Comparison of ENCODE assay signal across 13 mouse cellular contexts in the genomic region with DNA sequence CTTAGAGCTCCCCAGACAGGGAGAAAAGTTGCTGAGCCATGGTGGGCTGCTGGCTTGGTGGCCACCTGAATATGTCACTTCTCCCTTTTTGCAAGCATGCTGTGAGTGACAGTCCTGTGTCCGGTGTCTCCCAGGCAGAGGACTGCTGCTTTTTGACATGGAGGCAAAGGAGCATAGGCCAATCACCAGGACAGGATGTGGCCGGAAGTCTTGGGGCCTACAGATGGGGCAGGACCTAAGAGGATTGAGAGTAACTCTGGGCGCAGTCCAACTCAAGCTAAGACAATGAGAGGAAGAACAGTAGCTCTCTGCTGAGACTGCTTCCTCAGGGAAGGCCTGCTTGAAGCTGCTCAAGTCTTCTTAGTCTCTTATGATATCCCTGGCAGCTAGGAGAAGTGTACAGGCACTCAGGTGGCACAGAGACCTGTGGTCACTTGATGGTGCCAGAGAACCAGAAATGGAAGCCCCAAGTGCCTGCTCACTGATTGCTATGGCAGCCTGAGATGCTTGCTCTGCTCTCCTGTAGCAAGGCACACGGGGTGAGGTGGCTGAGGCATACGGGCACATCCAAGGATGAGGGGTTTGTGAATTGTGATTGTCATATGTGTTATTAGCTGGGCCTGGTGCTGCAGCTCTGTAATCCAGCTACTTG. TPM values are rescaled to one million over a fixed set of nuclear protein-coding genes. Genes with fewer than 3 reads are reported as not detected.
DNase-seq lines count a peak whose midpoint lies in the region; ATAC-seq and TF ChIP-seq lines count a peak whose summit lies in the region.
"Had no signal": no experiment of that assay in that cellular context is flagged by ENCODE, and none has a peak within 500 bp of the region (broad histone marks: within the 10 kb centered on the region; RNA-seq: fewer than 3 reads in every experiment).

No protein-coding gene starts in this region.

- no peaks in the 10 kb centered on the region for H3K27me3 ChIP-seq in heart, adult 2 months (ENCODE audit: control insufficient read depth, insufficient read depth, low read length)
- H3K27me3 ChIP-seq in lung, embryonic 14.5 days (ENCODE audit: insufficient read depth, low read length), result no peaks in the 10 kb centered on the region
- H3K27me3 ChIP-seq in midbrain, embryonic 15.5 days (replicated peaks), result no peaks in the 10 kb centered on the region
- H3K27me3 ChIP-seq: Patski had no signal

- no peaks in the 10 kb centered on the region for H3K9me3 ChIP-seq in lung, embryonic 14.5 days (ENCODE audit: low read depth, low read length)
- H3K9me3 ChIP-seq in midbrain, embryonic 15.5 days, result no peaks in the 10 kb centered on the region

- no peaks in the 10 kb centered on the region for H3K36me3 ChIP-seq in heart, adult 2 months (ENCODE audit: control insufficient read depth, insufficient read depth, low read length)
- H3K36me3 ChIP-seq in lung, embryonic 14.5 days (ENCODE audit: insufficient read depth), result no peaks in the 10 kb centered on the region
- H3K36me3 ChIP-seq in midbrain, embryonic 15.5 days (replicated peaks), result 0 out of 2 replicates have a peak, but pooled peaks cover 3% of the 10 kb centered on the region

- peaks cover 3% of the 10 kb centered on the region for H3K4me1 ChIP-seq in heart, adult 2 months (ENCODE audit: control insufficient read depth, insufficient read depth, low read length)
- no peaks in the 10 kb centered on the region for H3K4me1 ChIP-seq in lung, embryonic 14.5 days (ENCODE audit: insufficient read depth)
- no peaks in the 10 kb centered on the region for H3K4me1 ChIP-seq in midbrain, embryonic 15.5 days

- ATAC-seq in lung, embryonic 14.5 days (ENCODE audit: insufficient read depth), result no peak
- ATAC-seq in midbrain, embryonic 15.5 days (replicated peaks), result no peak
- ATAC-seq: forebrain, embryonic 16.5 days; Patski had no signal

- 60% methylated on average over 5 of the region's 5 CpGs for WGBS in heart, adult 2 months
- WGBS in lung, embryonic 14.5 days, result 74% methylated on average over 5 of the region's 5 CpGs
- WGBS in midbrain, embryonic 15.5 days, result 80% methylated on average over 5 of the region's 5 CpGs

- H3K9ac ChIP-seq in heart, adult 2 months (ENCODE audit: low read depth, low read length), result no peak overlapping the region
- no peak overlapping the region for H3K9ac ChIP-seq in lung, embryonic 14.5 days
- no peak overlapping the region for H3K9ac ChIP-seq in midbrain, embryonic 15.5 days

- intact Hi-C loops in heart, adult 2 months (cut with DNase I), result loop anchor here (5.0 kb wide), 1 partner anchor 66 kb away; no protein-coding TSS in a partner anchor
- intact Hi-C loops in heart, postnatal 25 days (cut with DNase I), result no loop called here
- intact Hi-C loops in heart, postnatal 10 days (cut with DNase I), result no loop called here

- DNase-seq in heart, adult 2 months, result peak in 1 of 2 experiments; percentile 30
- no peak for DNase-seq in heart, postnatal 25 days (ENCODE audit: low spot score)
- peak; percentile 46 for DNase-seq in lung, embryonic 14.5 days
- DNase-seq in lung, adult 18-20 months, result no peak
- DNase-seq in heart, postnatal 10 days, result peak; percentile 23 to 27
- no peak for DNase-seq in urinary bladder, postnatal 4 days (ENCODE audit: low spot score in 2 of 2)
- no peak for DNase-seq in urinary bladder, postnatal 36 days (ENCODE audit: low spot score in 2 of 2)
- DNase-seq: adrenal gland, postnatal 14 days; cerebellum, adult 8-10 months; spleen, adult 18-20 months had no signal

- 0 out of 2 replicates have a peak, but pooled peaks have one; percentile 18 for TF ChIP-seq CTCF in heart, adult 2 months (IDR thresholded peaks at IDR 0.05)
- no peak for TF ChIP-seq CTCF in lung, embryonic 14.5 days (IDR thresholded peaks at IDR 0.05; ENCODE audit: low read depth)

- 0 out of 2 replicates have a peak, but pooled peaks have one; percentile 37 for TF ChIP-seq EP300 in heart, adult 2 months (IDR thresholded peaks at IDR 0.05; ENCODE audit: insufficient read depth, low read depth, low read length)

- no peak overlapping the region for H3K4me3 ChIP-seq in heart, adult 2 months
- no peak overlapping the region for H3K4me3 ChIP-seq in lung, embryonic 14.5 days (ENCODE audit: low read depth, low read length)
- no peak overlapping the region for H3K4me3 ChIP-seq in midbrain, embryonic 15.5 days

- H3K27ac ChIP-seq in heart, adult 2 months, result peak overlapping the region; percentile 5; the same call in 1 of the 2 replicates
- no peak overlapping the region for H3K27ac ChIP-seq in lung, embryonic 14.5 days (ENCODE audit: low read depth)
- H3K27ac ChIP-seq in midbrain, embryonic 15.5 days, result no peak overlapping the region

- no peak for TF ChIP-seq POLR2A in heart, adult 2 months (IDR thresholded peaks at IDR 0.05; ENCODE audit: insufficient read depth, low read depth, low read length)

- H3K79me2 ChIP-seq in heart, adult 2 months (replicated peaks; ENCODE audit: control insufficient read depth, insufficient read depth, low read length), result no peaks in the 10 kb centered on the region

- no peak overlapping the region for H3K4me2 ChIP-seq in lung, embryonic 14.5 days
- H3K4me2 ChIP-seq in midbrain, embryonic 15.5 days, result no peak overlapping the region

RNA-seq across cellular contexts. Expression of a gene that starts 30.5 kb away (rescaled TPM):
- 100 to 1,000 TPM; 250 to 264 TPM for total RNA-seq in heart, adult 2 months (2021)
- polyA plus RNA-seq in heart, adult 2 months (2012; rRNA removed), result 142 and 220 TPM in 2 replicates
- total RNA-seq in heart, postnatal 25 days (2021), result 100 to 1,000 TPM; 279 to 317 TPM
- polyA plus RNA-seq in lung, embryonic 14.5 days (2014; fragmentation: Nextera tagmentation; extraction: Ambion mirVana), result 2.0 and 5.0 TPM in 2 replicates
- total RNA-seq in heart, postnatal 10 days (2021), result 100 to 1,000 TPM; 263 to 279 TPM
- 0.65 and 0.83 TPM in 2 replicates for polyA plus RNA-seq in midbrain, embryonic 15.5 days (2015; fragmentation: Nextera tagmentation; extraction: Ambion mirVana)

RNA-seq across cellular contexts. Expression of a gene that starts 43.1 kb away (rescaled TPM):
- 10 to 100 TPM; 11.2 to 12.6 TPM for total RNA-seq in heart, adult 2 months (2021)
- 6.2 and 11.4 TPM in 2 replicates for polyA plus RNA-seq in heart, adult 2 months (2012; rRNA removed)
- 10 to 100 TPM in 1 of 2 experiments, 1 to 10 TPM in 1; 9.7 to 11.7 TPM for total RNA-seq in heart, postnatal 25 days (2021)
- polyA plus RNA-seq in lung, embryonic 14.5 days (2014; fragmentation: Nextera tagmentation; extraction: Ambion mirVana), result 15.8 and 17.0 TPM in 2 replicates
- total RNA-seq in heart, postnatal 10 days (2021), result 10 to 100 TPM; 16.9 to 18.5 TPM
- polyA plus RNA-seq in midbrain, embryonic 15.5 days (2015; fragmentation: Nextera tagmentation; extraction: Ambion mirVana), result 24.4 and 24.5 TPM in 2 replicates

Comparison
In these comparisons a context has a peak if more than half of its experiments do, and no peak if none do; other contexts are left out.
1. DNase-seq: peak in lung, embryonic 14.5 days (single experiment) and heart, postnatal 10 days (2 of 2); none in heart, postnatal 25 days (single experiment), lung, adult 18-20 months (0 of 2), urinary bladder, postnatal 4 days (0 of 2) and urinary bladder, postnatal 36 days (0 of 2).